Mouse (Mus musculus) adrenal gland (tissue): ENCODE data around the gene Srrd.

Experiments used
- intact Hi-C: fragments of 180-260 bp; cut with DNase I; formaldehyde crosslinking; loops from one replicate; pipeline ENCODE4 v1.15.1; 2025

The Srrd gene

GRCm38 (mm10) chr5:112290536-112290880, 52.3 kb downstream of the Srrd start:
- intact Hi-C loops = no loop called here

- intact Hi-C loops = no loop called here
Measured at GRCm38 (mm10) chr5:112289819-112290535, 52.9 kb downstream of the Srrd start.

DNA sequence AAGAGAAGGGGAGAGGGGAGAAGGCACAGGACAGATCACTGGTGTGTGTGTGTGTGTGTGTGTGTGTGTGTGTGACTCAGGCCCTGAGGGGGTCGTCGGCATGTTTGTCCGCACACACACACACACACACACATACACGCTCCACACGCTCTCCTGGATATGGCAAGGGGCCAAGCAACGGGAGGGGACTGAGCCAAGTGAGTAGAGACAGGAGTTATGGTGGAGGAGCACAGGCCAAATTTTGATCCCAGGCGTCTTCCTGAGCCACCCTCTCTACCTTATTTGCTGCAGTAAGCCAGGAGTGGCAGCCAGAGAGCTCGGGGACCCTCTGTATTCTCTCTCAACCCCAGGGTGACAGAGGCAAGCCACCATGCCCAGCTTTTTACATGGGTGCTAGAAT, 53.6 kb downstream of the Srrd start:
- intact Hi-C loops = no loop called here

DNA sequence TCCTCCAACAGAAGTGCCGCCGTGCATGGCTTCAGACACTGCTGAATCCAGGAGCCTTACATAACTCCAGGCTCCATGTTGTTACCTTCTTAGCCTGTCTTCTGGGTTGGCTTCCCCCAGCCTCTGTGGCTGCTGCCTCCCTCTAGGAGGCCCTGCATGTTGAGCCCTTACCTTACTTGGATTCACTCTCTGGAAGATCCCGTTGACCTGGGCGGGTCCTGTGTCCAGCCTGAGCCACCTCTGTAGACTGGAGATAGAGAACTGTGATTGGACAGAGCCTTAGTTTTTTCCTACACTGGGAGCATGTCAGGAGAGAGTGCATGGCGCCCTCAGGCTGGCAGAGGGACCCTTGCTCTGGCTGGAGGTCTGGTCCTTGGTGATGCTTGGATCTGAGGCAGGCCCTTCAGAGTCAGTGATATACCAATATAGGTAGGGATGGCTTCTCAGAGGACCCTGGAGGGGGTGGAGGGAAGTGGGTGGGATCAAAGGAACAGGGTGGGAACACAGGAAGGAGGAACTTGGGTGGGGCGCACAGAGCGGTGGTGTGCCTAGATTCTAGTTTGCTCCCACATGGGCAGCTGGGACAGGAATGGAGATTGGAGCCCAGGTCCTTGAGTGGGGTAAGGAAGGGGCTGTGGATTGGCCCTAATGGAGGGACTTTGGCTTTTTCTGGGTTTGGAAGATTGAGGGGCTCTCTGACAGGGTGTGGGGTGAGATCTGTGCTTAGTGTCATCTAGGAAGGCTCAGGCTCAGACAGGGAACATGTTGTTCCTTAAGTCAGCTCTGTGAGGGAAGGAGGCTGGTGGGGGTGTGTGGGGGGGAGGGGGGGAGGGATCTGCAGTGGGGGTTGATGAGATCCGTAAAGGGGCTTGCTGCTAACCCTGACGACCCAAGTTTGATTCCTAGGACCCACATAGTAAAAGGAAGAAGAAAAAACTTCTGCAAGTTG, 54.4 kb downstream of the Srrd start:
- intact Hi-C loops = no loop called here

DNA sequence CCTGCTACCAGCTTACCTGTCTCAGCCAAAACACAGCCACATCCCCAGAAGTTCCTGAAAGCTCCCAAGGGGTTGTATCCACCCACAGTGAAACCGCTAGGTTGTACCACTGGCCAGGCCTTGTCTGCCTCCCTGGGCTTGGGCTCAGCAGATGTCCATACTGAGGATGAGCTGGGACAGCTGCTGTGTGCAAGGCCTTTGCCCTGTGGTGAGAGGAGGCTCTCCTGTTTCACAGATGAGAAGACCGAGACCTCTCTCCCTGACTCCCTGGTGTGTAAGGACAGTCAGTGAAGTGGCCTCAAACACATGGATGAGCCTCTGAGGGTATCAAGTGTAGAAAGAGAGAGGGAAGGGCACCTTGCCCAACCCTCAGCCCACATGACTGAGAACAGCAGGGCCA, 55.2 kb downstream of the Srrd start:
- intact Hi-C loops = no loop called here
